Mouse (Mus musculus) mesoderm, embryonic 11.5 days (tissue): ENCODE measurements around the gene Tcp1.
A peak's percentile ranks its signal among the peaks of the same experiment; 100 is the strongest.
"Not testable (repeated sequence)": the region's sequence is repeated elsewhere in the genome, so short reads cannot be mapped to it uniquely, and the experiment has no call there.

Source experiments
- DNase-seq: peaks from one replicate; pipeline ENCODE4 v3.0.0-alpha.2; 2012; ENCODE audit warnings: low read depth, low spot score

Gene Tcp1

GRCm38 (mm10) chr17:12915488-12915880 lies at the start of gene Tcp1:
Gene Tcp1 (plus strand): TSS chr17:12915701.
- DNase-seq = no peak

- no peak for DNase-seq
Measured at GRCm38 (mm10) chr17:12866853-12867252, 48.6 kb upstream of the Tcp1 start.

- no peak for DNase-seq
Measured at GRCm38 (mm10) chr17:12868043-12868442, 47.5 kb upstream of the Tcp1 start, which contains the start of gene Mas1. Gene Mas1 (minus strand): TSS chr17:12868143.

GRCm38 (mm10) chr17:12868640-12869039 lies 46.9 kb upstream of the Tcp1 start:
- DNase-seq = no peak

- no peak for DNase-seq
Measured at GRCm38 (mm10) chr17:12872275-12873028, 43.0 kb upstream of the Tcp1 start.

- DNase-seq = no peak
Measured at GRCm38 (mm10) chr17:12875734-12876133, 39.8 kb upstream of the Tcp1 start, which contains the start of gene Mrgprh. Gene Mrgprh (plus strand): TSS chr17:12876034.

- DNase-seq = peak; percentile 88
Measured at GRCm38 (mm10) chr17:12880178-12880577, 35.3 kb upstream of the Tcp1 start.

- no peak for DNase-seq
Measured at GRCm38 (mm10) chr17:12881216-12881615, 34.3 kb upstream of the Tcp1 start.

GRCm38 (mm10) chr17:12886620-12887019 lies 28.9 kb upstream of the Tcp1 start:
- DNase-seq = no peak

- no peak for DNase-seq
Measured at GRCm38 (mm10) chr17:12887021-12887775, 28.3 kb upstream of the Tcp1 start.

GRCm38 (mm10) chr17:12891054-12891453 lies 24.4 kb upstream of the Tcp1 start:
- DNase-seq = no peak

GRCm38 (mm10) chr17:12892033-12892432 lies 23.5 kb upstream of the Tcp1 start:
- no peak for DNase-seq

- no peak for DNase-seq
Measured at GRCm38 (mm10) chr17:12897674-12898073, 17.8 kb upstream of the Tcp1 start.

- not testable (repeated sequence) for DNase-seq
Measured at GRCm38 (mm10) chr17:12898607-12899006, 16.9 kb upstream of the Tcp1 start.

- no peak for DNase-seq
Measured at GRCm38 (mm10) chr17:12902291-12902690, 13.2 kb upstream of the Tcp1 start.

- DNase-seq = no peak
Measured at GRCm38 (mm10) chr17:12903372-12904333, 11.8 kb upstream of the Tcp1 start.

GRCm38 (mm10) chr17:12904349-12904748 lies 11.2 kb upstream of the Tcp1 start:
- no peak for DNase-seq

- no peak for DNase-seq
Measured at GRCm38 (mm10) chr17:12905810-12906209, 9.7 kb upstream of the Tcp1 start.

- no peak for DNase-seq
Measured at GRCm38 (mm10) chr17:12906436-12906835, 9.1 kb upstream of the Tcp1 start.

- DNase-seq = no peak
Measured at GRCm38 (mm10) chr17:12909361-12910280, 5.9 kb upstream of the Tcp1 start, which contains the start of gene Pnldc1. Gene Pnldc1 (minus strand): TSS chr17:12910230.
